Mouse (Mus musculus) heart, embryonic 14.5 days (tissue): ENCODE measurements around the gene Trove2. TPM values are rescaled to one million over a fixed set of nuclear protein-coding genes. Genes with fewer than 3 reads are reported as not detected.

Experiments
- polyA plus RNA-seq: library from polyadenylated mRNA; unstranded; fragments of >200 nt; fragmentation: Nextera tagmentation; extraction: Ambion mirVana; gene quantifications from 2 replicates; pipeline ENCODE4 v1.2.1, GENCODE M21; 2014

Gene Trove2
- polyA plus RNA-seq, 1 experiment from 2014 or later: 16.3 TPM

Other genes with a start within 250 kb of the Trove2 start
- gene B3galt2, start 136.4 kb downstream of the Trove2 start, polyA plus RNA-seq: 0.47 and 0.50 TPM in 2 replicates
- gene Cdc73, start 74.2 kb downstream of the Trove2 start, polyA plus RNA-seq: 16.9 and 17.3 TPM in 2 replicates
- 82.1 and 83.9 TPM in 2 replicates for gene Glrx2, start 60.7 kb downstream of the Trove2 start, polyA plus RNA-seq
- gene Uchl5, start 204 bp upstream of the Trove2 start, polyA plus RNA-seq: 44.7 and 45.8 TPM in 2 replicates
- 19.8 and 23.6 TPM in 2 replicates for gene Rgs2, start 227.1 kb upstream of the Trove2 start, polyA plus RNA-seq